8 mouse cellular contexts compared by ENCODE assay signal in the genomic region with DNA sequence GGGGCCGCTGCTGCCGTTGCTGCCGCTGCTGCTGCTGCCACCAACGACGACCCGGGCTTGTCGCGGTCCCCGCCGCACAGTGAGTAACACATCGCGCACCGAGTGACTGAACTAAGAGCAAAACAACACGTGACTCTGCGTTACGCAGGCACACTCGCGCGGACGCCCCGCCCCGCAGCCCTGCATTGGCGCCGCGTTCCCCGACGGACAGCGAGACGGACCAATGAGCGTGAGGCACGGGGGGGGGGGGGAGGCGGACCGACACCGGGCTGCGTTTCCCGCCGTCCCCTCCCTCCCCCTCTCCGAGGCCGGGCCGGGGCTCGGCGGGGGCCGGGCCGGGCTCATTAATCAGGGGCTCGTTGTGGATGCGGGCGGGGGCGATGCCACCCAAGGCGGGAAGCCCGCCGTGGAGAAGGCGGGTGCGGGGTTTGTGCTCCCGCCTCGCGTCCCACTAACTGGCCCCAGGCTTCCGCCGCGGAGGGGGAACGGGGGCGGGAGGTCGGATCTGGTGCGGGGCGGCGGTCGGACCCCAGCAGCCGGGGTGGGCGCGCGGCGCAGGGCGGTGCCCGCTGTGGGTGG. TPM values are rescaled to one million over a fixed set of nuclear protein-coding genes. Genes with fewer than 3 reads are reported as not detected.
DNase-seq lines count a peak whose midpoint lies in the region; ATAC-seq and TF ChIP-seq lines count a peak whose summit lies in the region.

No protein-coding gene starts in this region.

- no peaks in the 10 kb centered on the region for H3K9me3 ChIP-seq in heart, embryonic 10.5 days
- H3K9me3 ChIP-seq in kidney, embryonic 14.5 days (ENCODE audit: control insufficient read depth, low read length): no peaks in the 10 kb centered on the region
- H3K9me3 ChIP-seq in limb, embryonic 14.5 days (ENCODE audit: control insufficient read depth, low read length): no peaks in the 10 kb centered on the region
- H3K9me3 ChIP-seq in midbrain, postnatal 0 days (ENCODE audit: low read length): no peaks in the 10 kb centered on the region

- WGBS in heart, embryonic 10.5 days: under 1% methylated on average over 67 of the region's 73 CpGs
- under 1% methylated on average over 55 of the region's 73 CpGs for WGBS in kidney, embryonic 14.5 days
- WGBS in limb, embryonic 14.5 days: under 1% methylated on average over 43 of the region's 73 CpGs
- 0% methylated on average over 32 of the region's 73 CpGs for WGBS in midbrain, postnatal 0 days

- peak; percentile 2 for TF ChIP-seq CTCF in C2C12 (IDR thresholded peaks at IDR 0.05; ENCODE audit: control insufficient read depth, insufficient read depth, insufficient read length)
- TF ChIP-seq CTCF in embryonic fibroblast, embryonic 13.5 days (IDR thresholded peaks at IDR 0.05; ENCODE audit: borderline replicate concordance, insufficient read depth, low read length): no peak
- no peak for TF ChIP-seq CTCF in midbrain, postnatal 0 days (IDR thresholded peaks at IDR 0.05)

- H3K36me3 ChIP-seq in C2C12 (ENCODE audit: control insufficient read depth, insufficient read depth): no peaks in the 10 kb centered on the region
- peaks cover 26% of the 10 kb centered on the region for H3K36me3 ChIP-seq in heart, embryonic 10.5 days
- H3K36me3 ChIP-seq in kidney, embryonic 14.5 days (ENCODE audit: control insufficient read depth, insufficient read depth, low read length): peaks cover 9% of the 10 kb centered on the region; the same call in 1 of the 2 replicates
- peaks cover 22% of the 10 kb centered on the region for H3K36me3 ChIP-seq in limb, embryonic 14.5 days (ENCODE audit: control insufficient read depth, insufficient read depth, low read length)
- H3K36me3 ChIP-seq in midbrain, postnatal 0 days (ENCODE audit: insufficient read depth, low read length): no peaks in the 10 kb centered on the region

- peak overlapping the region; percentile 78 for H3K9ac ChIP-seq in kidney, embryonic 14.5 days (ENCODE audit: low read depth, low read length)
- peak overlapping the region; percentile 91 for H3K9ac ChIP-seq in limb, embryonic 14.5 days (ENCODE audit: low read depth, low read length, severe bottlenecking)
- peak overlapping the region; percentile 85 for H3K9ac ChIP-seq in midbrain, postnatal 0 days (replicated peaks; ENCODE audit: low read length, poor library complexity, severe bottlenecking)

- H3K4me3 ChIP-seq in C2C12 (ENCODE audit: insufficient read depth, poor library complexity, severe bottlenecking): peak overlapping the region; percentile 46
- H3K4me3 ChIP-seq in embryonic fibroblast, embryonic 13.5 days (ENCODE audit: insufficient read depth, low read length): peak overlapping the region; percentile 56
- H3K4me3 ChIP-seq in heart, embryonic 10.5 days: peak overlapping the region; percentile 86
- peak overlapping the region; percentile 63 for H3K4me3 ChIP-seq in kidney, embryonic 14.5 days (ENCODE audit: low read length)
- H3K4me3 ChIP-seq in limb, embryonic 14.5 days (replicated peaks; ENCODE audit: low read length): peak overlapping the region; percentile 90
- H3K4me3 ChIP-seq in midbrain, postnatal 0 days (ENCODE audit: low read depth, low read length): peak overlapping the region; percentile 67

- peak; percentile 87 for ATAC-seq in kidney, embryonic 14.5 days (ENCODE audit: low FRiP score, low TSS enrichment)
- peak; percentile 90 for ATAC-seq in limb, embryonic 14.5 days (ENCODE audit: low FRiP score, low read depth)
- peak; percentile 93 for ATAC-seq in midbrain, postnatal 0 days (ENCODE audit: low FRiP score)

- 0 out of 2 replicates have a peak, but pooled peaks cover 2% of the 10 kb centered on the region for H3K4me1 ChIP-seq in embryonic fibroblast, embryonic 13.5 days (ENCODE audit: control insufficient read depth, insufficient read depth, low read length)
- peaks cover 62% of the 10 kb centered on the region for H3K4me1 ChIP-seq in heart, embryonic 10.5 days
- H3K4me1 ChIP-seq in kidney, embryonic 14.5 days (ENCODE audit: control insufficient read depth, insufficient read depth, low read length): peaks cover 40% of the 10 kb centered on the region
- peaks cover 34% of the 10 kb centered on the region for H3K4me1 ChIP-seq in limb, embryonic 14.5 days (ENCODE audit: control insufficient read depth, insufficient read depth, low read length)
- peaks cover 26% of the 10 kb centered on the region for H3K4me1 ChIP-seq in midbrain, postnatal 0 days (ENCODE audit: insufficient read depth, low read length)

- peaks cover 8% of the 10 kb centered on the region for H3K79me2 ChIP-seq in C2C12 (ENCODE audit: control insufficient read depth, insufficient read depth)

- H3K79me3 ChIP-seq in C2C12 (ENCODE audit: low read depth): peaks cover 3% of the 10 kb centered on the region

- peak overlapping the region; percentile 39 for H3K27ac ChIP-seq in embryonic fibroblast, embryonic 13.5 days (ENCODE audit: insufficient read depth, low read length)
- H3K27ac ChIP-seq in heart, embryonic 10.5 days: peak overlapping the region; percentile 97
- H3K27ac ChIP-seq in kidney, embryonic 14.5 days (ENCODE audit: low read depth, low read length): peak overlapping the region; percentile 94
- peak overlapping the region; percentile 97 for H3K27ac ChIP-seq in limb, embryonic 14.5 days (replicated peaks; ENCODE audit: low read depth, low read length)
- H3K27ac ChIP-seq in midbrain, postnatal 0 days (ENCODE audit: low read depth, low read length): peak overlapping the region; percentile 97

- H3K4me2 ChIP-seq in kidney, embryonic 14.5 days (replicated peaks; ENCODE audit: low read depth, low read length): peak overlapping the region; percentile 96
- H3K4me2 ChIP-seq in limb, embryonic 14.5 days (replicated peaks; ENCODE audit: low read depth, low read length, severe bottlenecking): peak overlapping the region; percentile 94
- H3K4me2 ChIP-seq in midbrain, postnatal 0 days (ENCODE audit: low read depth, low read length, poor library complexity, severe bottlenecking): peak overlapping the region; percentile 96

- peak; percentile 99 for TF ChIP-seq POLR2A in embryonic fibroblast, embryonic 13.5 days (IDR thresholded peaks at IDR 0.05; ENCODE audit: low read depth, low read length)
- peak; percentile 93 for TF ChIP-seq POLR2A in limb, embryonic 14.5 days (IDR thresholded peaks at IDR 0.05; ENCODE audit: borderline replicate concordance, extremely low read depth, insufficient read depth, insufficient read length)

- H3K27me3 ChIP-seq in C2C12 (ENCODE audit: control insufficient read depth, insufficient read depth, insufficient read length): no peaks in the 10 kb centered on the region
- H3K27me3 ChIP-seq in heart, embryonic 10.5 days (ENCODE audit: insufficient read depth, poor library complexity, severe bottlenecking): no peaks in the 10 kb centered on the region
- H3K27me3 ChIP-seq in kidney, embryonic 14.5 days (ENCODE audit: control insufficient read depth, insufficient read depth, low read length): no peaks in the 10 kb centered on the region
- H3K27me3 ChIP-seq in limb, embryonic 14.5 days (ENCODE audit: control insufficient read depth, insufficient read depth, low read length): no peaks in the 10 kb centered on the region
- no peaks in the 10 kb centered on the region for H3K27me3 ChIP-seq in midbrain, postnatal 0 days (ENCODE audit: insufficient read depth, low read length)

- peak overlapping the region; percentile 80 for H3ac ChIP-seq in C2C12 (ENCODE audit: control insufficient read depth, insufficient read length, low read depth)

- peak; percentile 99 for DNase-seq in brain, adult 2 months (ENCODE audit: low read depth, low spot score)
- DNase-seq in heart, embryonic 10.5 days (ENCODE audit: low spot score): peak; percentile 99
- DNase-seq in limb, embryonic 14.5 days (ENCODE audit: low spot score): peak; percentile 96
- DNase-seq in midbrain, postnatal 0 days (ENCODE audit: low spot score): peak; percentile 98
- DNase-seq in spleen, postnatal 10 days (ENCODE audit: low spot score in 2 of 2): peak; percentile 96 to 98

TF ChIP-seq in C2C12, 6 proteins besides CTCF, POLR2A, EP300 and RAD21:
- TF ChIP-seq MAX (IDR thresholded peaks at IDR 0.05): peak; percentile 68
- no peak for TF ChIP-seq FOSL1 (IDR thresholded peaks at IDR 0.05; ENCODE audit: insufficient read depth, low read length, poor library complexity, severe bottlenecking)
- peak; percentile 89 for TF ChIP-seq USF1 (IDR thresholded peaks at IDR 0.05; ENCODE audit: low read depth)

RNA-seq across cellular contexts. Expression of a gene that starts 0.7 kb away (rescaled TPM):
- polyA plus RNA-seq in C2C12 (2012; fragmentation: generic; extraction: Trizol): 2.3 TPM
- polyA plus RNA-seq in embryonic fibroblast, embryonic 13.5 days (2011; ENCODE audit: insufficient read length, low read depth, missing spikeins): 9.9 and 13.9 TPM in 2 replicates
- 4.5 and 6.2 TPM in 2 replicates for polyA plus RNA-seq in heart, embryonic 10.5 days (2016; fragmentation: Nextera tagmentation; extraction: Ambion mirVana)
- 6.6 and 7.3 TPM in 2 replicates for polyA plus RNA-seq in kidney, embryonic 14.5 days (2014; fragmentation: Nextera tagmentation; extraction: Ambion mirVana)
- polyA plus RNA-seq in limb, embryonic 14.5 days (2012; rRNA removed): 14.4 and 21.3 TPM in 2 replicates
- polyA plus RNA-seq in limb, embryonic 14.5 days (2014; fragmentation: Nextera tagmentation; extraction: Ambion mirVana): 9.7 and 11.8 TPM in 2 replicates
- total RNA-seq in midbrain, postnatal 0 days (2014; rRNA removed): 37.3 and 40.4 TPM in 2 replicates
- 4.8 and 5.6 TPM in 2 replicates for polyA plus RNA-seq in midbrain, postnatal 0 days (2015; fragmentation: Nextera tagmentation; extraction: Ambion mirVana)

Comparison
In these comparisons a context has a peak if more than half of its experiments do, and no peak if none do; other contexts are left out.
1. Peak in every context shown above with its lines: DNase-seq, ATAC-seq, H3K4me3 ChIP-seq and H3K27ac ChIP-seq.
2. H3K27ac ChIP-seq: peak in every context shown above with its lines; median percentile 97 in heart, embryonic 10.5 days; 97 in limb, embryonic 14.5 days; 97 in midbrain, postnatal 0 days; 94 in kidney, embryonic 14.5 days; 39 in embryonic fibroblast, embryonic 13.5 days.